Mouse (Mus musculus) intestine, embryonic 16.5 days (tissue): ENCODE measurements around the gene Dzip1l. TPM values are rescaled to one million over a fixed set of nuclear protein-coding genes. Genes with fewer than 3 reads are reported as not detected.

Experiments
- ATAC-seq: fragments of 200-750 bp; cut with Nextera tagmentation; 2 replicates; pipeline ENCODE4 v1.8.0; 2017; ENCODE audit warnings: moderate TSS enrichment, moderate library complexity
- H3K27ac ChIP-seq: fragments of 300-500 bp; sonication (generic); 2 replicates; pipeline ENCODE4 v1.5.1; 2014; ENCODE audit warnings: mild to moderate bottlenecking, low read length
- H3K27me3 ChIP-seq: fragments of 300-500 bp; sonication (generic); replicated peaks from 2 replicates; pipeline ENCODE4 v1.6.1; 2014; ENCODE audit warnings: low read length, control low read depth, mixed read lengths; ENCODE audit not compliant: control insufficient read depth, insufficient read depth
- H3K36me3 ChIP-seq: fragments of 300-500 bp; sonication (generic); 2 replicates; pipeline ENCODE4 v1.6.1; 2014; ENCODE audit warnings: low read length, control low read depth; ENCODE audit not compliant: control insufficient read depth, insufficient read depth
- H3K4me1 ChIP-seq: fragments of 300-500 bp; sonication (generic); 2 replicates; pipeline ENCODE4 v1.6.1; 2014; ENCODE audit warnings: low read length, control low read depth, mixed read lengths; ENCODE audit not compliant: control insufficient read depth, insufficient read depth
- H3K4me2 ChIP-seq: fragments of 300-500 bp; sonication (generic); 2 replicates; pipeline ENCODE4 v1.6.1; 2014; ENCODE audit warnings: low read depth, low read length, control low read depth
- H3K4me3 ChIP-seq: fragments of 300-500 bp; sonication (generic); 2 replicates; pipeline ENCODE4 v1.5.1; 2014; ENCODE audit warnings: mild to moderate bottlenecking, low read length
- H3K9ac ChIP-seq: fragments of 300-500 bp; sonication (generic); 2 replicates; pipeline ENCODE4 v1.6.1; 2014; ENCODE audit warnings: low read depth, low read length
- H3K9me3 ChIP-seq: fragments of 300-500 bp; sonication (generic); 2 replicates; pipeline ENCODE4 v1.6.1; 2016; ENCODE audit warnings: low read length, control low read depth; ENCODE audit not compliant: control insufficient read depth
- WGBS: fragments of 180-500 bp; shearing (Covaris S2); extraction: QIAGEN DNeasy Blood & Tissue Kit; methylation state at CpG from one replicate; pipeline ENCODE4 v1.1.7; 2014; 5-methylcytosine and 5-hydroxymethylcytosine counted together
- polyA plus RNA-seq: library from polyadenylated mRNA; unstranded; fragments of >200 nt; fragmentation: Nextera tagmentation; extraction: Ambion mirVana; gene quantifications from 2 replicates; pipeline ENCODE4 v1.2.1, GENCODE M21; 2015

Dzip1l gene
- polyA plus RNA-seq, 1 experiment from 2014 or later = 9.9 TPM

- Histone ChIP-seq H3K27me3 (no peaks in the 10 kb centered on the region), H3K9ac (no peak overlapping the region), H3K9me3 (no peaks in the 10 kb centered on the region), H3K36me3 (no peaks in the 10 kb centered on the region), H3K4me1 (no peaks in the 10 kb centered on the region), H3K4me2 (no peak overlapping the region), H3K4me3 (no peak overlapping the region), H3K27ac (no peak overlapping the region)
- ATAC-seq = no peak
- WGBS = 78% methylated on average over 1 of the region's 1 CpGs
These were observed 7.3 kb upstream of the Dzip1l start for GRCm38 (mm10) chr9:99622034-99622433.

- no peaks in the 10 kb centered on the region for H3K4me1 ChIP-seq
- no peaks in the 10 kb centered on the region for H3K9me3 ChIP-seq
- no peak overlapping the region for H3K4me3 ChIP-seq
- no peak overlapping the region for H3K4me2 ChIP-seq
- H3K27me3 ChIP-seq = no peaks in the 10 kb centered on the region
- no peak for ATAC-seq
- H3K27ac ChIP-seq = no peak overlapping the region
- H3K9ac ChIP-seq = no peak overlapping the region
- H3K36me3 ChIP-seq = no peaks in the 10 kb centered on the region
- 39% methylated on average over 2 of the region's 2 CpGs for WGBS
These were observed 6.3 kb upstream of the Dzip1l start for GRCm38 (mm10) chr9:99622966-99623365.

GRCm38 (mm10) chr9:99624117-99624516, 5.2 kb upstream of the Dzip1l start:
- H3K4me3 ChIP-seq = no peak overlapping the region
- H3K27me3 ChIP-seq = no peaks in the 10 kb centered on the region
- H3K4me2 ChIP-seq = no peak overlapping the region
- no peaks in the 10 kb centered on the region for H3K9me3 ChIP-seq
- H3K4me1 ChIP-seq = no peaks in the 10 kb centered on the region
- WGBS = 75% methylated on average over 6 of the region's 6 CpGs
- no peak for ATAC-seq
- no peak overlapping the region for H3K9ac ChIP-seq
- H3K36me3 ChIP-seq = no peaks in the 10 kb centered on the region
- H3K27ac ChIP-seq = no peak overlapping the region

GRCm38 (mm10) chr9:99628581-99628980, 715 bp upstream of the Dzip1l start:
- ATAC-seq = no peak
- H3K9ac ChIP-seq = no peak overlapping the region
- H3K4me3 ChIP-seq = no peak overlapping the region
- 0 out of 2 replicates have a peak overlapping the region, but pooled peaks have one; percentile 86 for H3K27ac ChIP-seq
- H3K9me3 ChIP-seq = no peaks in the 10 kb centered on the region
- H3K4me2 ChIP-seq = no peak overlapping the region
- peaks cover 9% of the 10 kb centered on the region for H3K4me1 ChIP-seq
- WGBS = 67% methylated on average over 4 of the region's 4 CpGs
- no peaks in the 10 kb centered on the region for H3K27me3 ChIP-seq
- H3K36me3 ChIP-seq = no peaks in the 10 kb centered on the region

- H3K36me3 ChIP-seq = no peaks in the 10 kb centered on the region
- peak; percentile 47 for ATAC-seq
- 3% methylated on average over 11 of the region's 11 CpGs for WGBS
- no peaks in the 10 kb centered on the region for H3K9me3 ChIP-seq
- peak overlapping the region; percentile 86 for H3K27ac ChIP-seq
- H3K4me1 ChIP-seq = peaks cover 9% of the 10 kb centered on the region
- H3K4me2 ChIP-seq = peak overlapping the region; percentile 89
- peak overlapping the region; percentile 75 for H3K9ac ChIP-seq
- H3K27me3 ChIP-seq = no peaks in the 10 kb centered on the region
- H3K4me3 ChIP-seq = peak overlapping the region; percentile 63
These were observed 775 bp downstream of the Dzip1l start for GRCm38 (mm10) chr9:99630071-99630470.

GRCm38 (mm10) chr9:99630528-99631125, 1.3 kb downstream of the Dzip1l start:
- Histone ChIP-seq H3K4me3 (peak overlapping the region; percentile 63), H3K9me3 (no peaks in the 10 kb centered on the region), H3K4me2 (peak overlapping the region; percentile 89), H3K27me3 (no peaks in the 10 kb centered on the region), H3K27ac (no peak overlapping the region), H3K4me1 (peaks cover 9% of the 10 kb centered on the region), H3K9ac (peak overlapping the region; percentile 75), H3K36me3 (no peaks in the 10 kb centered on the region)
- WGBS = 48% methylated on average over 9 of the region's 9 CpGs
- ATAC-seq = no peak

- Histone ChIP-seq H3K4me3 (no peak overlapping the region; the same call in 1 of the 2 replicates), H3K36me3 (no peaks in the 10 kb centered on the region), H3K4me2 (no peak overlapping the region), H3K27me3 (no peaks in the 10 kb centered on the region), H3K27ac (no peak overlapping the region), H3K9me3 (no peaks in the 10 kb centered on the region), H3K4me1 (peaks cover 9% of the 10 kb centered on the region), H3K9ac (no peak overlapping the region)
- no peak for ATAC-seq
- WGBS = 50% methylated on average over 2 of the region's 2 CpGs
These were observed 2.5 kb downstream of the Dzip1l start for GRCm38 (mm10) chr9:99631781-99632180.

- H3K27ac ChIP-seq = no peak overlapping the region
- ATAC-seq = no peak
These were observed 3.0 kb downstream of the Dzip1l start for GRCm38 (mm10) chr9:99632264-99632663.

GRCm38 (mm10) chr9:99636776-99637175, 7.5 kb downstream of the Dzip1l start:
- H3K36me3 ChIP-seq = no peaks in the 10 kb centered on the region
- H3K9ac ChIP-seq = no peak overlapping the region
- peaks cover 1% of the 10 kb centered on the region; the same call in 1 of the 2 replicates for H3K4me1 ChIP-seq
- 93% methylated on average over 1 of the region's 1 CpGs for WGBS
- H3K27me3 ChIP-seq = no peaks in the 10 kb centered on the region
- no peak overlapping the region for H3K4me2 ChIP-seq
- no peak for ATAC-seq
- no peak overlapping the region for H3K4me3 ChIP-seq
- no peaks in the 10 kb centered on the region for H3K9me3 ChIP-seq
- H3K27ac ChIP-seq = no peak overlapping the region

More at GRCm38 (mm10) chr9:99632264-99632663, 3.0 kb downstream of the Dzip1l start:
- Histone ChIP-seq H3K27me3 (no peaks in the 10 kb centered on the region), H3K4me1 (peaks cover 9% of the 10 kb centered on the region), H3K9ac (no peak overlapping the region), H3K4me2 (no peak overlapping the region), H3K36me3 (no peaks in the 10 kb centered on the region), H3K4me3 (no peak overlapping the region; the same call in 1 of the 2 replicates), H3K9me3 (no peaks in the 10 kb centered on the region)
- WGBS = 58% methylated on average over 8 of the region's 8 CpGs

GRCm38 (mm10) chr9:99637227-99637626, 7.9 kb downstream of the Dzip1l start:
- H3K36me3 ChIP-seq = no peaks in the 10 kb centered on the region
- ATAC-seq = no peak
- no peaks in the 10 kb centered on the region; the same call in 1 of the 2 replicates for H3K4me1 ChIP-seq
- no peak overlapping the region for H3K27ac ChIP-seq
- no peak overlapping the region for H3K4me3 ChIP-seq
- H3K9ac ChIP-seq = no peak overlapping the region
- no peak overlapping the region for H3K4me2 ChIP-seq
- no peaks in the 10 kb centered on the region for H3K9me3 ChIP-seq
- no peaks in the 10 kb centered on the region for H3K27me3 ChIP-seq
- 95% methylated on average over 17 of the region's 17 CpGs for WGBS
